Mouse (Mus musculus) T-helper 1 cell (primary cell): ENCODE results near the gene Frmpd1.

Source experiments
- in situ Hi-C: fragments of 300-600 bp; cut with MboI, MseI; formaldehyde crosslinking; loops from one replicate; pipeline ENCODE4 v1.15.1; 2025; ENCODE audit warnings: high pct_unique_total_duplicates

Frmpd1 gene

GRCm38 (mm10) chr4:45184521-45185330 is at the start of gene Frmpd1:
Gene Frmpd1 (plus strand): TSS chr4:45184875.
- in situ Hi-C loops: no loop called here

GRCm38 (mm10) chr4:45137636-45138035 is 47.0 kb upstream of the Frmpd1 start:
- in situ Hi-C loops: no loop called here

DNA sequence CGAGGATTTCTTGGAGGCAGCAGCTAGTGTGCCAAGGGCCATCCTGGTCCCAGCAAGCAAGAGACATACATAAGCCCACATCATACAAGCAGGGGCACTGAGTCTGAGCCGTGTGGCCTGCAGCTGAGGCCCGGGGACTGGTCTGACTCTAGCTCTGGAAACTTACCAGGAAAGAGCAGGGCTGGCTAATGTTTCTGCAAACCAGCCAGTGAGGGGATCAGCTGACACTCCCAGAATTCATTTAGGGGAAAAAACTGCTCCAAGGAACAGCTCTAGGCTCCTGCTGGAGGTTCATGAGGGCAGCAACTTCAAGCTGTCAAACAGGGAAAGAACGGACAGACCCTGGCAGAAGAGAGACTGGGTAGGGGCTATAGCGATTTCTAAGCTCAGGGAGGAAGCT is 42.8 kb upstream of the Frmpd1 start:
- in situ Hi-C loops: no loop called here

DNA sequence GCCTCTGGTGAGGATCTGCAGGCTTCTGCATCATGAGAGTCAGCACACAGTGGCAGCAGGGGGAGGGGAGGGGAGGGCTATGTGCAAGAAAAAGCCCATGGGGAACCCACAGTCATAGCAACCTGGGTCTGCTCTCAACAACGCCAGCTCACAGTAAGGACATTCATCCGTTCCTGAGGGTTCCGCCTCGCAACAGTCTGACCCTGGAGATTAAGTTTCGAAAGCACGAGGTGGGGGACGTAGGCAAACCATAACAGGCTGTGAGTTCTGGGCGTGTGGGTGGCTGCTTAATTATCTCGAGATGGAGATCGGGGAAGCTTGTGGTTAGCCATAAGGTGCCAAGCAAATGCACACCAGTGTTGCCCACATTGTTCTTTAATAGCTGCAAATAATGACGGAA is 42.3 kb upstream of the Frmpd1 start:
- in situ Hi-C loops: no loop called here

DNA sequence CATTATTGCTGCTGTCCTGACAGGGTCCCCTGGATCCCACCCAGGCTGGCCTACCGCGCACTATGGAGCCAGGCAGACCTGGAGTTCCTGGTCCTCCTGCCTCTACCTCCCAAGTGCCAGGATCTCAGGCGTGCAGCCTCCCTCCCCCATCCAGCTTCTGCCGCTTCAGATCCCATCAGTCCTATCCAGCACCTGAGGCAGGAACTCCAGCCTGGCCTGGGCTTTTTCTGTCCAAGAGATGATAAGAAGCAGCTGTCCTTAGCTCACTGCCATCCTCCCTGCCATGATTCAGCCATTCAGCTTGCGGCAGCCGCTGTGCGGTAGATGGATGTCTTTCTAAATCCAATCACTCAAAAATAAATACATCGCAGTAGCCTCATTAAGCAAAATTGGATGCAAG is 41.7 kb upstream of the Frmpd1 start:
- in situ Hi-C loops: no loop called here

DNA sequence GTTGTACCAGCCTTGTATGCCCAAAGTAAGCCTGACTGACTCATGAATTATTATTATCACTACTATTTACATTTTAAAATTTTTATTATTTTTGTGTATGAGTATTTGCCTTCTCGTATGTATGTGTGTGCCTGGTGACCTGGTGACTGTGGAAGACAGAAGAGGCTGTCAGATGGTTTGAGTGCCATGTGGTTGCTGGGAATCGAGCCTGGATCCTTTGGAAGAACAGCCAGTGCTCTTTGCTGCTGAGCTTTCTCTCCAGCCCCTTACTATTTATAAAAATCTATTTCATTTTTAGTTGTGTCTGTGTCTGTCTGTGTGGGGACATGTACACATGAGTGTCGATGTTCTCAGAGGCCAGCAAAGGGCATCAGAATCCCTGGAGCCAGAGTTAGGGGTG is 28.2 kb upstream of the Frmpd1 start:
- in situ Hi-C loops: no loop called here

- in situ Hi-C loops: no loop called here
These were observed 26.1 kb upstream of the Frmpd1 start for GRCm38 (mm10) chr4:45158608-45159007.

- in situ Hi-C loops: no loop called here
These were observed 23.9 kb upstream of the Frmpd1 start for GRCm38 (mm10) chr4:45160773-45161172.

- in situ Hi-C loops: no loop called here
These were observed 21.0 kb upstream of the Frmpd1 start for GRCm38 (mm10) chr4:45163711-45164110.

GRCm38 (mm10) chr4:45165477-45165876 is 19.2 kb upstream of the Frmpd1 start:
- in situ Hi-C loops: no loop called here

- in situ Hi-C loops: no loop called here
These were observed 18.7 kb upstream of the Frmpd1 start for GRCm38 (mm10) chr4:45165955-45166354.

- in situ Hi-C loops: no loop called here
These were observed 13.3 kb upstream of the Frmpd1 start for GRCm38 (mm10) chr4:45171340-45171739.

- in situ Hi-C loops: no loop called here
These were observed 706 bp upstream of the Frmpd1 start for GRCm38 (mm10) chr4:45183818-45184520.

DNA sequence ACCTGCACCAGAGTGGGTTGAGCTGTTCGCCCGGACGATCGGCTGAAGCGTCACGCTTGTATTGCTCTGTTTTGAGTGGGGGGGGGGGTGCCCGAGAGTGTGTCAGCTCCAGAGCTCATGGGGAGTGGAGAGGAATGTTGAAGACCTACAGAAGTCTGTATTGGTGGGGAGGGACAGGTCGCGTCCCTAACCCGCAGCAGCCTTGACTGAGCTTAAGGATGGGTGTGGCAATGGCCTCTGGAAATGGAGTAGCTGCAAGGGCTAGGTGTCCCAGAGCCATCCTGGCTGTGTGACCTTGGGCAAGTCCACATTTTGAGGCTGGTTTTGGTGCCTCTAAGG is 625 bp downstream of the Frmpd1 start:
- in situ Hi-C loops: no loop called here

DNA sequence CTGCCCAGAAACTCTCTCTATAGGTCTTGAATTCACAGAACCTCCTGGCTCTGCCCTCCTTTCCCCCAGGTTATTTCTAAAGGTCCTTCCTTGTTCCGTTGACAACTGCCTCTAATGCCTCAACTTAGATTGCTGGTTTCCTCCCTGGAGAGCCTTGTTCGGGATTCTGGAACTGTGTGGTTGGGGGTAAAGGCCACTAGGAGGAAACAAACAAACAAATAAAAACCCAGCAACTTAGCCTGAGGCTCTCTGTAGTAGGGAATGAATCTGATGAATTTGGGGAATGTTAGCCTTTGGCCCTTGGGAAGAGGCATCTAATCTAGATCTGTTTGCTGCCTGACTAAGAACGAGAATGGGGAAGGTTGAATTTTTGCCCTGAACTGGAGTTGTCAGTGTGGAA is 13.6 kb downstream of the Frmpd1 start:
- in situ Hi-C loops: no loop called here

- in situ Hi-C loops: no loop called here
These were observed 18.6 kb downstream of the Frmpd1 start for GRCm38 (mm10) chr4:45203283-45203682.

GRCm38 (mm10) chr4:45207444-45207843 is 22.8 kb downstream of the Frmpd1 start:
- in situ Hi-C loops: no loop called here

- in situ Hi-C loops: no loop called here
These were observed 24.2 kb downstream of the Frmpd1 start for GRCm38 (mm10) chr4:45208832-45209363.

- in situ Hi-C loops: no loop called here
These were observed 27.8 kb downstream of the Frmpd1 start for GRCm38 (mm10) chr4:45212342-45213063.

DNA sequence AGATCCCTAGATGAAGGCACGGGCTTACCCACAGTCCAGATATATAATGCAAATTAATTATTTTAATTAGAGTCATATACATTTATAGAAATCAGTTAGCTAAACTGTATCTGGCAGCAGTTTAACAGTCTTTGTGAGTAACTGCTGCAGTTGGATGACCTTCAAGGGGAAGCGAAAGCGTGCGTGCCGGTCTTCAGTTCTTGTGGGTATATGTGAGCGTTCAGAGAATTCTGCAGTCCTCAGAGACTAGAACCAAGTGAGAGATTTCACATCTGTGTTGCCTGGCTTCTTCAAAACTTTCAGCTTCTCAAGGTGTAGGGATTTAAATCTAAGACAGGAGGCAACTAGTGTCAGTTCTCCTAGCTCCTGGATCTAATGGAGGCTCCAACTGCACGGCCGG is 35.3 kb downstream of the Frmpd1 start:
- in situ Hi-C loops: no loop called here

DNA sequence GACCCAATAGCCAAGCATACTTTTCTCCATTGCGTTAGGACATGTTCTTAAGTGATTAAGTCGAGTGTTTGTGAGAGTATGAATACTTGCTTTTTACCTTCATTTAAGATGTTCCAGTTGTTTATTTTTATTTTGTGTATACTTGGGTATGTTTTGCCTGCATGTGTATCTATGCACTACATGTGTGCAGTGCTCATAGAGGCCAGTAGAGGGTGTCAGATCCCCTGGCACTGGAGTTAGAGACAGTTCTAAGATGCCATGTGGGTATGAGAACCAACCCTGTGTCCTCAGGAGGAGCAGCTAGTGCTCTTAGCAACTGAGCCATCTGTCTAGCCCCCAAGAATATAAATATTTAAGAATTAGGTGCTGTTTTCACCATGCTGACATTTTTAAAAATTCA is 37.7 kb downstream of the Frmpd1 start:
- in situ Hi-C loops: no loop called here

DNA sequence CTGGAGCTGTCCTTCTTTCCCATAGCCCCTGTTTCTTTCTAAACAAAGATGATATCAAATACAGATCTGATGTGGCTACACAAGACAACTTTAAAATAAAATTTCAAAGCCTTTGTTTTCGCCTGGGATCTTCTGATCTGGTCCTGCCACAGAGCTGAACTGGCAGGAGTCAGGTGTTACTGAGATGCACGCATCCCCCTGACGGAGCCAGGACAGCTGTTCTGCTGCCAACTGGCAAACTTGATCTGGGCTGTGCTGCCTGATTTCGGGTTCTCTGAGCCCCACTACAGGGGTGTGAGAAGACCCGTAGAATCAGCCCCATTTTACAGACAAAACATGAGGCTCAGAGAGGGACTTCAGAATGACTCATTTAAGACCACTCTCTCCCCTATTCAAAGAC is 45.6 kb downstream of the Frmpd1 start:
- in situ Hi-C loops: no loop called here
